Mouse (Mus musculus) urinary bladder, postnatal 10 days (tissue): Measurements from ENCODE around the gene Gtsf1.

Experiments
- DNase-seq: peaks from one replicate; pipeline ENCODE4 v3.0.0; 2022; ENCODE audit warnings: low spot score

The Gtsf1 gene

GRCm38 (mm10) chr15:103377752-103378664 is 52.3 kb downstream of the Gtsf1 start:
- no peak for DNase-seq

DNA sequence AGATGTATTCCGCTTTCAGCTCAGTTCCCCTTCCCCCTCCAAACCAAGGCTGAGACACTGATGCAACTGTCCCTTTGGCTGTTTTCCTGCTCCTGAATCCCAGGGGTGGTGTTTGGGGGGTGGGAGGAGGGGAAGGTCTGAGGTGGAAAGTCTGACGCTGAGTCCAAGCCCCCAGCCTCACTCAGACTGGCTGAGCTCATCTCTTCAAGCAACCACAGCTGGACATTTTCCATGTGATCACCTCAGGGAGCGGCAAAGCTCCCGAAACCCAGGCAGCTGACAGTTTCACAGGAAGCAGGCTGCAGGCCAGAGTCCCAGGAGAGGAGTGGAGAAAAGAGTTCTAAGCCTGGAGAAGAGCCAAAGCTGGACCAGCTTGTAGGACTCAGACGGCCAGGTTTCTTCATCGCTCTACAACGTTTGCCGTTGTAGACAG is 53.4 kb downstream of the Gtsf1 start:
- no peak for DNase-seq

DNA sequence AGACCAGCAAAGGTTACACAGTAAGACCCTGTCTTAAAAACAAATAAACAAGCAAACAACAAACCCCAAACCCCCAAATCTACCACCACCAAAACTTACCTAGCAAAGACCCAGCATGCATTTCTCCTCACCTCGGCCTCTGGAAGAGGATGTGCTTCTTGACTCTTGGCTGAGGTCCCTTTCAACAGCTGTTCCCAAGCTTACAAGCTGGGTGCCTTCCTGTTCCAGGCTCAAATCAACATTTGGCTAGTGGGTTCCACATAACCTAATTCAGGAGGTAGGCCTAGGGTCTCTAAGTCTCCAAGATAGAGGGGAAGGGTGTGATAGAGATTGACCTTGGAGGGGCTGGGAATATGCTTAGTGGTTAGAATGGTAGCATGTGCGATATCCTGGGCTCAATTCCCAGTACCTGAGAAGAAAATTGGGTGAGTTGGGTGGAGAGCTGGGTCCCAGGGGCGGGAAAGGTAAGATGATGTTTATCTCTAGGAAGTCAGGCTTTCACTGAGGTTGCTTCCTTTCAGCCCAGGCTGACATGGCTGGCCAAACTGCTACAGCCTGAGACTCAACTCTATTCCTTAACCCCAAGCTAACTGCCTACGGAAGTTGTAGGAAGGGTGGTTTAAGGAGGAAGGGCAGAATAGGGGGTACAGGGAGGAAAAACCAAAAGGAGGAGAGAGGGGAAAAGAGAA is 55.0 kb downstream of the Gtsf1 start:
- DNase-seq: no peak

DNA sequence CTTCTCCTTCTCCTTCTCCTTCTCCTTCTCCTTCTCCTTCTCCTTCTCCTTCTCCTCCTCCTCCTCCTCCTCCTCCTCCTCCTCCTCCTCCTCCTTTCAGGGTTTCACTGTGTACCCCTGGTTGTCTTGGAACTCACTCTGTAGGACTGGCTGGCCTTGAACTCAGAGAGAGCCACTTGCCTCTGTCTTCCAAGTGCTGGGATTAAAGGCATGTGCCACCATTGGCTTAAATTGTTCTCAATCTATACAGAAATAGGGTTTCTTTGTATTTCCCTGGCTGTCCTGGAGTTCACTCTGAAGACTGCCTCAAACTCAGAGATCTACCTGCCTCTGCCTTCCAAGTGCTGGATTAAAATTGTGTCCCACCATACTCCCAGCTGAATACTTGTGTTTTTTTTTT is 57.8 kb downstream of the Gtsf1 start:
- DNase-seq: no peak

DNA sequence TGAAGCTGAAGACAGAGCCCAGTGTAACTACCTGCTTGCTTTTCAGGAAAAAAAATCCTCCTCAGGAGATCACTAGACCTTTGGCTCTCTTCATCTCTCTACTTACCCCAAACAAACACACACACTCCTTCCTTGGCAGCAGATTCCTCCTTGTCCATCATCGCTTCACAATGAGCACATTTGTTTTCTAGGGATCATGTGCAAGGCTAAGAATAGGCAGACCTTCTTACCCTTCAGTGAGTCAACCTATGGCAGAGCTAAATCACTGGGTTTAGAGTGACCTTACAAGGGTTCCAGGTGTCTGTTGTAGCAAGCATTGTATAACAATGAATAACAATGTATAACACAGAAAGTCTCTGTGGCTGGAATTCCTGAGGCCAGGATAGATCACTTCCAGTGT is 58.5 kb downstream of the Gtsf1 start:
- DNase-seq: no peak

GRCm38 (mm10) chr15:103371208-103371607 is 59.1 kb downstream of the Gtsf1 start:
- no peak for DNase-seq

GRCm38 (mm10) chr15:103370462-103370861 is 59.8 kb downstream of the Gtsf1 start:
- DNase-seq: no peak

DNA sequence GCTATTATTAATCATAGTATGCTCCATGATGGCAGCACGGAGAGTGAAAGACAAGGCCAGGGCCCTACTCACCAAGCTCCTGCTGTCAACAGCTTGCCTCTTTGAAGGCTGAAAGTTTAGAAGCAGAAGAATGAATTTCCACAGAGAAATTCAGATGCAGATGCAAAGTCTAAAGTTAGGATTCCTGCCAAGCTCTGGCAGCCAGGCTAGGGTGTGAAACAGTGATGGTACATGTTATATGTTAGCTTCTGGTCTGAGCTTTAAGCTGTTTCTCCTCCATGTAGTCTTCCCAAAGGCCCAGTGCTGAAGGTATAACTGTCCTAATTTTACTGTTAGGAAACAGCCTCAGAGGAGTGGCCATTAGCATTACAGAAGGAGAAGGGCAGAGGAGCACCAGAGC is 61.1 kb downstream of the Gtsf1 start:
- DNase-seq: no peak

GRCm38 (mm10) chr15:103368179-103368940 is 61.9 kb downstream of the Gtsf1 start:
- DNase-seq: no peak

GRCm38 (mm10) chr15:103366376-103367149 is 63.7 kb downstream of the Gtsf1 start, which contains the start of gene Itga5:
Gene Itga5 (minus strand): TSS chr15:103366763.
- DNase-seq: no peak

GRCm38 (mm10) chr15:103365471-103366375 is 64.5 kb downstream of the Gtsf1 start:
- DNase-seq: no peak

DNA sequence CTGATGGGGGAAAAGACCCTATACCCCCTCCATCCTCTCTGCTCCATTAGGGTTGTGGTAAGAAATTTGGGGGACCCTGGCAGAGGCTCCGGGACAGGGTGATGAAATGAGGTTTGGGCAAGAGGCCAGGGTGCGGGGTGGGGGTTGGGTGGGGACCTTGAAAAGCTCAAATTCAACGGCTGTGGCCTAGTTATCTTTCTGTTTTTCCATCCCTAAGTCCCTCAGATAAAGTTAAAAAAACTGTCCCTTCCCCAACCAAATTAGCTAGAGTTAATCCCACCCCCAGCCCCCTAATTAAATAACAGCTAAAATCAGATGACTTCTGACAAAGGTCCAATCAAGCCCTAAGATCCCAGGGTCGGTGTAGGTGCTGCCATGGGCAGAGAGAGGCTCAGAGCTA is 65.5 kb downstream of the Gtsf1 start:
- no peak for DNase-seq

DNA sequence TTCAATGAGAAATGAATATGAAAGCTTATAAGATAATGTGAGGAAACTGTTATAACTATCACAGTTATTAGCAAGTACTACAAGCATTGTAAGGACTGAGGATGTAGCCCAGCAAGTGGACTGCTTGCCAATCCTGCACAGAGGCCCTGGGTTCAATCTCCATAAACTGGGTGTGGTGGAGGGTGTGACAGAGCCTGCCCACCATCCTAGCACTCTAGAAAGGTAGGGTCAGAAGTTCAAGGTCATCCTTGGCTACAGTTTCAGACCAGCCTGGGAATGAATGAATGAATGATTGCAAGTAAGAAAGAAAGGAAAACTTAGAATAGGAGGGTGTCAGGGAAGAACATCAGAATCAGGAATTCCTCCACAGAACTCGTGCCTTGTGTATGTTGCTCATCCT is 66.5 kb downstream of the Gtsf1 start:
- no peak for DNase-seq

- DNase-seq: no peak
Observed at GRCm38 (mm10) chr15:103362950-103363349, 67.3 kb downstream of the Gtsf1 start.

GRCm38 (mm10) chr15:103362333-103362732 is 67.9 kb downstream of the Gtsf1 start:
- no peak for DNase-seq

GRCm38 (mm10) chr15:103361269-103361668 is 69.0 kb downstream of the Gtsf1 start:
- no peak for DNase-seq

DNA sequence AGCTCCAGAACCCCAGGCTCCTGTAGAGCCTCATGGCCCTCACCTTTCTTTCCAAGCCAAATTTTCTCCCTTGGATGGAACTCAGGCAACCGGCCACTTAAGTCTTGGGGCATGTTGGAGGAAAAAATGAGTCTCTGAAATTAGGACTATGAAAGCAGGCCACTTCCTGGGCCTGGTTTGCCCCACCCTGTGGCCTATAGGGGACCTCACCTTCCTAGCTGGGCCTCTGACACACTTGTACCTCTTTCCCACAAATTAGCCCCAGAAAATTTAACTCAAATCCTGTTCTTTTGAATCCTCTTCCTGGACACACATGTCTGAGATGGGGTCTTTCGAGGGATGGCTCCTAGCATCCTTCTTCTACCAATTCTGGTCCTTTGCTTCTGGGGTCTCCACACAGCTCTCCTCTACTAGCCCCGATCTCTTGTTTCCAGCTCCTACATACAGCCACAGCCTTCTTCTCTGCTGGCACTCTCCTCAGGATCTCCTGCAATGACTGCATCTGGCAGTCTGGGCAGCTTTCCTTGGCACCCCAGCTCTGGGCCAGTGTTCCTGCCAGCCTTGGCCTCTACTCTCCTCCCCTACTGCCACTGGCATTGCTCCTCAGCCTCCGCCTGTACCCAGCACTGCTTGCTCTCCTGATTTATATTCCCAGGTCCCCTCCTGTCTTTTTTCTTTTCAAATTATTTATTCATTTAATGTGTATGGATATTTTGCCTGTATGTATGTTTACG is 70.2 kb downstream of the Gtsf1 start:
- DNase-seq: no peak

- no peak for DNase-seq
Observed at GRCm38 (mm10) chr15:103359122-103359510, 71.2 kb downstream of the Gtsf1 start.

- no peak for DNase-seq
Observed at GRCm38 (mm10) chr15:103358278-103359121, 71.8 kb downstream of the Gtsf1 start.
